Mouse (Mus musculus): ENCODE results near the gene Dcbld2. TPM values are rescaled to one million over a fixed set of nuclear protein-coding genes. Genes with fewer than 3 reads are reported as not detected.

Dcbld2 gene
- polyA plus RNA-seq, 1 experiment, result 0.24 TPM

- Histone ChIP-seq H3K36me3 (ENCODE audit: control insufficient read depth) (peaks cover 93% of the 10 kb centered on the region), H3K4me1 (ENCODE audit: control insufficient read depth) (peaks cover 80% of the 10 kb centered on the region), H3K4me3 (replicated peaks) (peak overlapping the region; percentile 32), H3K27me3 (ENCODE audit: control insufficient read depth) (no peaks in the 10 kb centered on the region), H3K9me3 (ENCODE audit: control insufficient read depth, low read length) (no peaks in the 10 kb centered on the region)
- TF ChIP-seq TAL1 (IDR thresholded peaks at IDR 0.05; ENCODE audit: low read length) (peak; percentile 89), GATA1 (IDR thresholded peaks at IDR 0.05; ENCODE audit: low read length) (peak; percentile 94)
Measured at GRCm38 (mm10) chr16:58497886-58498713, 89.9 kb downstream of the Dcbld2 start.

- Histone ChIP-seq H3K4me1 (ENCODE audit: control insufficient read depth) (peaks cover 87% of the 10 kb centered on the region), H3K27me3 (ENCODE audit: control insufficient read depth) (no peaks in the 10 kb centered on the region), H3K36me3 (ENCODE audit: control insufficient read depth) (peaks cover 93% of the 10 kb centered on the region), H3K4me3 (replicated peaks) (no peak overlapping the region), H3K9me3 (ENCODE audit: control insufficient read depth, low read length) (no peaks in the 10 kb centered on the region)
- TF ChIP-seq TAL1 (IDR thresholded peaks at IDR 0.05; ENCODE audit: low read length) (no peak), GATA1 (IDR thresholded peaks at IDR 0.05; ENCODE audit: low read length) (no peak)
Measured at GRCm38 (mm10) chr16:58499172-58499584, 90.9 kb downstream of the Dcbld2 start.

DNA sequence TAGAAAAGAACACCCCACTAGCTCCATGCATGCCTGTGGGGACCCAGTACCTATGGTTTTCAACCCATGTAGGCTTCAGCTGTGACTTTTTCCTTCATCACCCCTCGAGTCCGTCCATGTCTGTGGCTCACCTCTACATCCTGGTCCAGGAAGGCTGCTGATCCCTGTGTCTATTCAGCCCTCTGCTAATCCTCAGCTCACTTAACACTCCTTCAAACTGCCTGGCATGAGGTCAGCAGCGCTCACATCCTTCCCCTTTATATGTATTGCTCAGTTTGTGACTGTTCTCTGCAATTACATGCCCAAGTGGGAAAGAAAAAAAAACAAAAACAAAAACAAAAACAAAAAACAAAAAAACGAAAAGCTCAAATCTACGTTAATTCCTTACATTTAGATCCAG is 91.4 kb downstream of the Dcbld2 start:
- no peak for TF ChIP-seq TAL1 (IDR thresholded peaks at IDR 0.05; ENCODE audit: low read length)
- TF ChIP-seq GATA1 (IDR thresholded peaks at IDR 0.05; ENCODE audit: low read length), result no peak

GRCm38 (mm10) chr16:58501760-58502301 is 93.6 kb downstream of the Dcbld2 start:
- TF ChIP-seq GATA1 (IDR thresholded peaks at IDR 0.05; ENCODE audit: low read length) (no peak), TAL1 (IDR thresholded peaks at IDR 0.05; ENCODE audit: low read length) (no peak)
- H3K36me3 ChIP-seq (ENCODE audit: control insufficient read depth), result peaks cover 95% of the 10 kb centered on the region
- no peaks in the 10 kb centered on the region for H3K9me3 ChIP-seq (ENCODE audit: control insufficient read depth, low read length)
- no peak overlapping the region for H3K4me3 ChIP-seq (replicated peaks)
- peaks cover 79% of the 10 kb centered on the region for H3K4me1 ChIP-seq (ENCODE audit: control insufficient read depth)
- no peaks in the 10 kb centered on the region for H3K27me3 ChIP-seq (ENCODE audit: control insufficient read depth)

More for the DNA sequence above, 91.4 kb downstream of the Dcbld2 start:
- H3K27me3 ChIP-seq (ENCODE audit: control insufficient read depth), result no peaks in the 10 kb centered on the region
- H3K9me3 ChIP-seq (ENCODE audit: control insufficient read depth, low read length), result no peaks in the 10 kb centered on the region
- H3K36me3 ChIP-seq (ENCODE audit: control insufficient read depth), result peaks cover 93% of the 10 kb centered on the region
- H3K4me3 ChIP-seq (replicated peaks), result no peak overlapping the region
- H3K4me1 ChIP-seq (ENCODE audit: control insufficient read depth), result peaks cover 85% of the 10 kb centered on the region

DNA sequence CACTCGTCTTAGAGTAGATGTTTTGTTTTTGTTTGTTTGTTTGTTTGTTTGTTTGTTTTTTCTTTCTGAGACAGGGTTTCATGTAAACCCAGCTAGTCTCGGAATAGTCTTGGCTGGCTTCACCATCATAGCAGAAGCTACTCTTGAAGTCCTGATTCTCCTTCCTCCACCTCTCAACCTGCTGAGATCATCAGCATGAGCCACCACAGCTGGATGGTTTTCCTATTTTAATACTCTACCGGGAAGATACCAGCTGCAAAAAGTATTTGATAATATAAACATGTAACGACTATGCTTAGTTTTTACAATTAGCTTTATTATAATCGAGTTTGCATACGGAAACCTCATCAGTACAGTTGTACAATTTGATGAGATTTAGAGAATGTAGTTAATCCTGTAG is 94.3 kb downstream of the Dcbld2 start:
- H3K27me3 ChIP-seq (ENCODE audit: control insufficient read depth), result no peaks in the 10 kb centered on the region
- peaks cover 95% of the 10 kb centered on the region for H3K36me3 ChIP-seq (ENCODE audit: control insufficient read depth)
- no peak overlapping the region for H3K4me3 ChIP-seq (replicated peaks)
- H3K4me1 ChIP-seq (ENCODE audit: control insufficient read depth), result peaks cover 76% of the 10 kb centered on the region
- no peaks in the 10 kb centered on the region for H3K9me3 ChIP-seq (ENCODE audit: control insufficient read depth, low read length)
- TF ChIP-seq TAL1 (IDR thresholded peaks at IDR 0.05; ENCODE audit: low read length) (no peak), GATA1 (IDR thresholded peaks at IDR 0.05; ENCODE audit: low read length) (no peak)

GRCm38 (mm10) chr16:58504945-58505344 is 96.7 kb downstream of the Dcbld2 start:
- H3K4me3 ChIP-seq (replicated peaks), result no peak overlapping the region
- no peaks in the 10 kb centered on the region for H3K9me3 ChIP-seq (ENCODE audit: control insufficient read depth, low read length)
- H3K36me3 ChIP-seq (ENCODE audit: control insufficient read depth), result peaks cover 88% of the 10 kb centered on the region
- H3K27me3 ChIP-seq (ENCODE audit: control insufficient read depth), result no peaks in the 10 kb centered on the region
- peaks cover 59% of the 10 kb centered on the region for H3K4me1 ChIP-seq (ENCODE audit: control insufficient read depth)
- no peak for TF ChIP-seq TAL1 (IDR thresholded peaks at IDR 0.05; ENCODE audit: low read length)
- TF ChIP-seq GATA1 (IDR thresholded peaks at IDR 0.05; ENCODE audit: low read length), result no peak

- TF ChIP-seq TAL1 (IDR thresholded peaks at IDR 0.05; ENCODE audit: low read length) (no peak), GATA1 (IDR thresholded peaks at IDR 0.05; ENCODE audit: low read length) (no peak)
- Histone ChIP-seq H3K4me1 (ENCODE audit: control insufficient read depth) (peaks cover 62% of the 10 kb centered on the region), H3K27me3 (ENCODE audit: control insufficient read depth) (no peaks in the 10 kb centered on the region), H3K36me3 (ENCODE audit: control insufficient read depth) (peaks cover 73% of the 10 kb centered on the region), H3K4me3 (replicated peaks) (no peak overlapping the region), H3K9me3 (ENCODE audit: control insufficient read depth, low read length) (no peaks in the 10 kb centered on the region)
Measured at GRCm38 (mm10) chr16:58512181-58512761, 104.0 kb downstream of the Dcbld2 start.

- H3K4me3 ChIP-seq (replicated peaks), result no peak overlapping the region
- TF ChIP-seq GATA1 (IDR thresholded peaks at IDR 0.05; ENCODE audit: low read length) (no peak), TAL1 (IDR thresholded peaks at IDR 0.05; ENCODE audit: low read length) (no peak)
- peaks cover 66% of the 10 kb centered on the region for H3K4me1 ChIP-seq (ENCODE audit: control insufficient read depth)
- no peaks in the 10 kb centered on the region for H3K27me3 ChIP-seq (ENCODE audit: control insufficient read depth)
- H3K9me3 ChIP-seq (ENCODE audit: control insufficient read depth, low read length), result no peaks in the 10 kb centered on the region
- H3K36me3 ChIP-seq (ENCODE audit: control insufficient read depth), result peaks cover 68% of the 10 kb centered on the region
Measured at GRCm38 (mm10) chr16:58512887-58513286, 104.6 kb downstream of the Dcbld2 start.

DNA sequence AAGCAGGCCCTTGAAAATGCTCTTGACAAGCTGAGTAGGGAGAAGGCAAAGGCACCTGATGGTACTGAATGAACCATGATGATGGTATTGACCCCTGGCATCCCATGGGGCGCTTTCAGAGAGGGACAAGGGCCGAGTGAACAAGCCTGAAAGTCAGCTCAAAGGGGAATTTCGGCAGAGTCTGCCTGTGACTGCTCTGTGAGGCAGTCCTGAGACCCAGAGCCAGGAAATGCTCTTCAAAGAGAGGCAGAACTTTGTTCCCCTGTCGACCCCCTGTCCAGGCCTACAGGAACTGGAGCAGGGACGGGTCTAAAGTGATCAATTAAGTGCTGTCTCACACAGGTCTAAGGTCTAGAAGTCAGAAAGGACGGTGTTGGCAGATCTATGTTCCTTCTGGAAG is 105.5 kb downstream of the Dcbld2 start:
- Histone ChIP-seq H3K27me3 (ENCODE audit: control insufficient read depth) (no peaks in the 10 kb centered on the region), H3K4me3 (replicated peaks) (no peak overlapping the region), H3K4me1 (ENCODE audit: control insufficient read depth) (peaks cover 74% of the 10 kb centered on the region), H3K36me3 (ENCODE audit: control insufficient read depth) (peaks cover 70% of the 10 kb centered on the region), H3K9me3 (ENCODE audit: control insufficient read depth, low read length) (no peaks in the 10 kb centered on the region)
- TF ChIP-seq GATA1 (IDR thresholded peaks at IDR 0.05; ENCODE audit: low read length), result no peak
- TF ChIP-seq TAL1 (IDR thresholded peaks at IDR 0.05; ENCODE audit: low read length), result no peak

Data from erythroblast, embryonic 14.5 days (primary cell).